Mouse (Mus musculus) small intestine, adult 2 months (tissue): Measurements from ENCODE around the gene Vmn2r55.

Source experiments
- CTCF ChIP-seq: fragments of 200-500 bp; IDR thresholded peaks from 2 replicates; pipeline ENCODE4 v1.5.1; 2012; ENCODE audit warnings: low read depth, mild to moderate bottlenecking, control low read depth, inconsistent platforms, low read length, moderate library complexity, mixed read lengths; ENCODE audit not compliant: insufficient replicate concordance, insufficient read length; ENCODE audit errors: extremely low read depth
- POLR2A ChIP-seq: fragments of 200-500 bp; IDR thresholded peaks from 2 replicates; pipeline ENCODE4 v1.6.1; 2012; ENCODE audit warnings: low read depth, mild to moderate bottlenecking, control low read depth, inconsistent platforms, low read length, moderate library complexity

GRCm38 (mm10) chr7:12608688-12609087 lies 76.1 kb downstream of the Vmn2r55 start, which contains the start of gene Vmn2r53:
- TF ChIP-seq CTCF = no peak
- no peak for TF ChIP-seq POLR2A
